Mouse (Mus musculus) bone marrow, adult 2 months (tissue): ENCODE data around the gene Msmb. TPM values are rescaled to one million over a fixed set of nuclear protein-coding genes. Genes with fewer than 3 reads are reported as not detected.
"Not testable (repeated sequence)": the region's sequence is repeated elsewhere in the genome, so short reads cannot be mapped to it uniquely, and the experiment has no call there.

Experiments
- H3K27ac ChIP-seq: fragments of 200-500 bp; 2 replicates; pipeline ENCODE4 v1.5.1; 2012; ENCODE audit warnings: low read depth, mild to moderate bottlenecking, control low read depth, inconsistent platforms, low read length; ENCODE audit not compliant: control insufficient read depth, poor library complexity, insufficient read depth
- H3K4me1 ChIP-seq: fragments of 200-500 bp; 2 replicates; pipeline ENCODE4 v1.6.1; 2011; ENCODE audit warnings: low read length; ENCODE audit not compliant: control insufficient read depth, insufficient read depth
- H3K4me3 ChIP-seq: fragments of 200-500 bp; replicated peaks from 2 replicates; pipeline ENCODE3; 2011; ENCODE audit warnings: mild to moderate bottlenecking, low read depth, low read length, control low read depth; ENCODE audit not compliant: control insufficient read depth
- CTCF ChIP-seq: fragments of 200-500 bp; IDR thresholded peaks from 2 replicates; pipeline ENCODE4 v1.5.1; 2011; ENCODE audit warnings: low read length, control low read depth; ENCODE audit not compliant: control insufficient read depth, insufficient read depth
- POLR2A ChIP-seq: fragments of 200-500 bp; IDR thresholded peaks from 2 replicates; pipeline ENCODE4 v1.6.1; 2011; ENCODE audit warnings: low read depth, mild to moderate bottlenecking, control low read depth, low read length, borderline replicate concordance; ENCODE audit not compliant: control insufficient read depth
- WGBS: fragments of 180-500 bp; shearing (Covaris S2); methylation state at CpG from one replicate; pipeline ENCODE4 v1.1.7; 2018; 5-methylcytosine and 5-hydroxymethylcytosine counted together
- polyA plus RNA-seq: library from polyadenylated mRNA; stranded (reverse); fragments of >200 nt; gene quantifications from 2 replicates; pipeline ENCODE4 v1.2.4, GENCODE M21; 2011; ENCODE audit warnings: low replicate concordance; ENCODE audit not compliant: missing spikeins, insufficient read depth, insufficient read length

Gene Msmb
- polyA plus RNA-seq, 1 experiment, result not detected

DNA sequence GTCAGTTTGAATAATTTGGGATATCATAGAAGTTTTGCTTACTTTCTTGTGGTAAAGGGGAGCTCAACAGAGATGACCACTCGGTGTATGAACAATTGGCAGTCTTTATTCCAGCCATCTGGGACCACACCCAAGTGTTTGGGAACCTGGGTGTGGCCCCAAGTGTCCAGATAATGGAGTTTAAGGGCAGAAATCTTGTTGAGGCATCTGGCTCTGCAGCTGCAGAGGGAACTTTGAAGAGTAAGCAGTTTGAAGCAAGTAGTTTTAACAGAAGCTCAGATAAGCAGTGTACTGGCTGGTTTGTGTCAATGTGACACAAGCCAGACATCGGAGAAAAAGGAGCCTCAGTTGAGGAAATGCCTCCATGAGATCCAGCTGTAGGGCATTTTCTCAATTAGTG lies 7.5 kb upstream of the Msmb start:
- H3K4me1 ChIP-seq, result peaks cover 2% of the 10 kb centered on the region
- no peak for TF ChIP-seq POLR2A
- TF ChIP-seq CTCF, result no peak
- no peak overlapping the region for H3K4me3 ChIP-seq
- no peak overlapping the region for H3K27ac ChIP-seq
- 54% methylated on average over 2 of the region's 2 CpGs for WGBS

GRCm38 (mm10) chr14:32136467-32136866 lies 5.4 kb upstream of the Msmb start:
- WGBS, result 31% methylated on average over 3 of the region's 3 CpGs
- not testable (repeated sequence) for H3K27ac ChIP-seq, H3K4me1 ChIP-seq, H3K4me3 ChIP-seq

DNA sequence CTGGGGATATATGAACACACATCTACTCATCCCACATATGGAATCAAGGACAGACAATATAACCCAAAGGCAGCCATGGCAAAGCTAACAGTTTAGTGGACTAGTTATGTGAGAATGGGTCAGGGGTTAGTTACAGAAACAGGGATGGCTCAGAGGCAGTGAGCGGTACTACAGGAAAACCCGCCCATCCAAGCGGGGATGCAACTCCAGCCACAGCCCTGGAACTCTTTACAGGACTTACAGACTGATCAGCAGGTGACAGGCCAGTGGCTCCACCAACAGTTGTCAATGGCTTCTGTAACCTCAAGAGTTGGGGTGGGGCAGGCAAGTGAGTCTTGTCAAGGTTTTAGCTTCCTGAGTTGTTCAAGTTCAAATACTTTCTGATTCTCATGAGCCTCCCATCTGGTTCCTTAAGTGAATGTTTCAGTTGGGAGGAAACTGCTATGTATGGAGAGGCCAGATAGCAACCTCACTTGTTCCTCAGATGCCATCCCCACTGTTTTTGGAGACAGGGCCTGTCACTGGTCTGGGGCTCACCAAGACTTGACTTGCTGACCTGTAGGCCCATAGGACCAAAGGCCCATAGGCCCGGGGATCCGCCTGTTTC lies 1.4 kb upstream of the Msmb start:
- H3K4me1 ChIP-seq, result no peaks in the 10 kb centered on the region; the same call in none of the 2 replicates
- WGBS, result 77% methylated on average over 5 of the region's 5 CpGs

GRCm38 (mm10) chr14:32144734-32145133 lies 2.9 kb downstream of the Msmb start:
- no peak for TF ChIP-seq POLR2A
- TF ChIP-seq CTCF, result no peak
- Histone ChIP-seq H3K4me1 (no peaks in the 10 kb centered on the region; the same call in 1 of the 2 replicates), H3K27ac (no peak overlapping the region), H3K4me3 (no peak overlapping the region)

More for the DNA sequence above, 1.4 kb upstream of the Msmb start:
- Histone ChIP-seq H3K4me3 (no peak overlapping the region), H3K27ac (no peak overlapping the region)
- TF ChIP-seq CTCF, result no peak
- TF ChIP-seq POLR2A, result no peak

DNA sequence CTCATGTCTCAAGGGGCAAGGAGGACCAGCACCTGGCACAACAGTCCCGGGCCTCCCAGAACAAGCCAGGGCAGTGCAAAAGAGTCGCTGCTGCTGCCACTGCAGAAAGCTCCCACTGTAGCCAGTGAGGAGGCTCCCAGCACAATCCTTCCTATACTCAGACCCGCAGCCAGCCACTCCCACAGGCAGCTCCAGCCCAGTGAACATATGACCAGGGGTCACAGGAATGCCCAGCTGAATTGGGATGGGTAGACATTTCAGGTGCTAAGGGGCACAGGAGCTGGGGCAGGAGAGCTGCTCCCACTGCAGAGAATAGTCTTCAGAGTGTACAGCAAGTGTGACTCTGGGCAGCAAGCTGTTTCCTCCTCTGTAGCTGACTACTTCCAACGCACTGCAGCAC lies 3.6 kb downstream of the Msmb start:
- Histone ChIP-seq H3K4me1 (no peaks in the 10 kb centered on the region; the same call in 1 of the 2 replicates), H3K27ac (peak overlapping the region; percentile 7), H3K4me3 (peak overlapping the region; percentile 1)
- 74% methylated on average over 4 of the region's 4 CpGs for WGBS
- TF ChIP-seq CTCF (no peak), POLR2A (no peak)

DNA sequence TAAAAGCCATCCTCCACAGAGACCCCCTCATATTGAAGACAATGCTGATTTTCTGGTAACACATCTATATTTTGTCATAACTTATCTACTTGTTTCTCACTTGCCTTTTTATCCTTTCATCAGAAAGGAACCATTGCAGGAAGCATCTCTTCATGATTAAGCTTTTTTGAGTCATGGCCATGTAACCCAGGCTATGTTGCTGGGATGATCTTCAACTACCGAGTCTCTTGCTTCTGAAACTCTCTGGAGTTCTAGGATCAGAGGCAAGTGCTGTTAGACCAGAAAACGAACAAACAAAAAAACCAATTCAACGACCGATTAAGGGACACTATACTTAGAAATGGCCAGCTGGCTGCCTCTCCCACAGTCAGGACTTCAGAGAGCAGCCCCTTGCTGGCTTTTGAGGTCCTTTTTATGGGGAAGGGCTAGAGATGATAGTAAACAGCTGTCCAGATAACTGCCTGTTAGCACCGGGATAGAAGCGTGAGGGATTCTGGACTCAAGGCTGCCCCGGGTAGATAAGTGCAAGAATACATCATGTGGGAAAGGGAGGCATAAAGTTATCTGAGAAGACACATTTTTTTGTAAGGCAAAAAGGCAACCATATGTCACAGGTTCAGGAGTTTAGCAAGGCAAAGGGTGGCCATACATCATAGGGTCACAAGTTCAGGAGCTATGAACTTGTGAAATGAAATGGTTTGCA lies 4.1 kb downstream of the Msmb start:
- peak overlapping the region; percentile 2 for H3K4me3 ChIP-seq
- no peaks in the 10 kb centered on the region; the same call in 1 of the 2 replicates for H3K4me1 ChIP-seq
- H3K27ac ChIP-seq, result peak overlapping the region; percentile 32

DNA sequence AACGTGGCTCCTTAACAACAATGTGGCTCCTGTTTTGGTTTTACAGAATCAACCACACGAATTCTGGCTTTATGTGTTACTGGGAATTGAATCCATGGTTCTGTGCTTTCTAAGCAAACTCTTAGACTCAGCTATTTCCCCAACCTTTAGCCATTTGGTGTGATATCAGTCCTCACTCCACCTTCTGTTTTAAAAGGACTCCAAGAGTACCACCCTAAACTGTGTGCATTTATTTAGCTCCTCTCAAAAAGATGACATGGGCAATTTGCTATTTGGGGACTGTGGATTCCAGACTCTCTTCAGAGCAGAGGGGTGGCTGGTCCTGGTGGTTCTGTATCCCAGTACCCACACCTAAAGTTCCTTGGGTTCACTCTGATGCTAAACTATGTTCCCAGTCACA lies 4.8 kb downstream of the Msmb start:
- no peak overlapping the region for H3K4me3 ChIP-seq
- TF ChIP-seq CTCF (no peak), POLR2A (no peak)
- no peaks in the 10 kb centered on the region; the same call in 1 of the 2 replicates for H3K4me1 ChIP-seq
- H3K27ac ChIP-seq, result peak overlapping the region; percentile 64
- WGBS, result 69% methylated on average over 2 of the region's 2 CpGs

More for the DNA sequence above, 4.1 kb downstream of the Msmb start:
- TF ChIP-seq POLR2A, result no peak
- TF ChIP-seq CTCF, result no peak
- 54% methylated on average over 7 of the region's 7 CpGs for WGBS

- TF ChIP-seq POLR2A, result no peak
- TF ChIP-seq CTCF, result no peak
- 87% methylated on average over 2 of the region's 2 CpGs for WGBS
- Histone ChIP-seq H3K4me3 (no peak overlapping the region), H3K4me1 (peaks cover 6% of the 10 kb centered on the region), H3K27ac (no peak overlapping the region)
These were observed 9.0 kb downstream of the Msmb start for GRCm38 (mm10) chr14:32150872-32151271.

GRCm38 (mm10) chr14:32152243-32152965 lies 10.6 kb downstream of the Msmb start:
- WGBS, result 82% methylated on average over 18 of the region's 18 CpGs
- peaks cover 6% of the 10 kb centered on the region for H3K4me1 ChIP-seq
- no peak overlapping the region for H3K4me3 ChIP-seq
- TF ChIP-seq CTCF (no peak), POLR2A (no peak)
- no peak overlapping the region; the same call in 1 of the 2 replicates for H3K27ac ChIP-seq
